Comparison of ENCODE assay signal across 13 mouse cellular contexts in genomic region chr1:76489681-76490492, GRCm38 (mm10).
DNase-seq lines count a peak whose midpoint lies in the region; ATAC-seq and TF ChIP-seq lines count a peak whose summit lies in the region.
"Had no signal": no experiment of that assay in that cellular context is flagged by ENCODE, and none has a peak within 500 bp of the region (broad histone marks: within the 10 kb centered on the region; RNA-seq: fewer than 3 reads in every experiment).

No protein-coding gene starts in this region.

- peak overlapping the region; percentile 28; the same call in 1 of the 2 replicates for H3K4me2 ChIP-seq in lung, embryonic 14.5 days
- no peak overlapping the region for H3K4me2 ChIP-seq in heart, postnatal 0 days (ENCODE audit: low read depth, low read length)
- peak overlapping the region; percentile 17; the same call in 1 of the 2 replicates for H3K4me2 ChIP-seq in midbrain, embryonic 16.5 days (ENCODE audit: low read length)

- intact Hi-C loops in left cerebral cortex, postnatal 14 days (cut with DNase I) = loop anchor here (10.0 kb wide), 1 partner anchor 615 kb away; no protein-coding TSS in a partner anchor

- no peaks in the 10 kb centered on the region for H3K4me1 ChIP-seq in lung, embryonic 14.5 days (ENCODE audit: insufficient read depth)
- peaks cover 24% of the 10 kb centered on the region for H3K4me1 ChIP-seq in heart, postnatal 0 days (ENCODE audit: control insufficient read depth, insufficient read depth)
- H3K4me1 ChIP-seq in midbrain, embryonic 16.5 days (ENCODE audit: control insufficient read depth, insufficient read depth, low read length) = peaks cover 26% of the 10 kb centered on the region

- WGBS in lung, embryonic 14.5 days = 39% methylated on average over 12 of the region's 12 CpGs
- 37% methylated on average over 12 of the region's 12 CpGs for WGBS in heart, postnatal 0 days
- 16% methylated on average over 12 of the region's 12 CpGs for WGBS in midbrain, embryonic 16.5 days

- no peak overlapping the region for H3K4me3 ChIP-seq in lung, embryonic 14.5 days (ENCODE audit: low read depth, low read length)
- no peak overlapping the region for H3K4me3 ChIP-seq in heart, postnatal 0 days (ENCODE audit: low read depth, low read length)
- H3K4me3 ChIP-seq in midbrain, embryonic 16.5 days (ENCODE audit: low read depth, low read length) = no peak overlapping the region
- H3K4me3 ChIP-seq: erythroblast, embryonic 14.5 days; myocyte had no signal

- no peaks in the 10 kb centered on the region for H3K27me3 ChIP-seq in lung, embryonic 14.5 days (ENCODE audit: insufficient read depth, low read length)
- no peaks in the 10 kb centered on the region for H3K27me3 ChIP-seq in heart, postnatal 0 days (ENCODE audit: control insufficient read depth, insufficient read depth, low read length)
- no peaks in the 10 kb centered on the region for H3K27me3 ChIP-seq in midbrain, embryonic 16.5 days (ENCODE audit: control insufficient read depth, insufficient read depth, low read depth, low read length)

- H3K27ac ChIP-seq in lung, embryonic 14.5 days (ENCODE audit: low read depth) = no peak overlapping the region
- no peak overlapping the region for H3K27ac ChIP-seq in heart, postnatal 0 days (ENCODE audit: low read depth)
- H3K27ac ChIP-seq in midbrain, embryonic 16.5 days (ENCODE audit: low read length) = peak overlapping the region; percentile 3; the same call in 1 of the 2 replicates

- no peak for TF ChIP-seq EP300 in heart, postnatal 0 days (IDR thresholded peaks at IDR 0.05; ENCODE audit: low read depth)

- H3K9me3 ChIP-seq in lung, embryonic 14.5 days (ENCODE audit: low read depth, low read length) = no peaks in the 10 kb centered on the region
- H3K9me3 ChIP-seq in heart, postnatal 0 days (replicated peaks; ENCODE audit: control insufficient read depth, low read length) = no peaks in the 10 kb centered on the region
- H3K9me3 ChIP-seq in midbrain, embryonic 16.5 days (replicated peaks; ENCODE audit: control insufficient read depth, low read length, poor library complexity, severe bottlenecking) = no peaks in the 10 kb centered on the region

- no peaks in the 10 kb centered on the region for H3K36me3 ChIP-seq in lung, embryonic 14.5 days (ENCODE audit: insufficient read depth)
- H3K36me3 ChIP-seq in heart, postnatal 0 days (replicated peaks; ENCODE audit: control insufficient read depth, insufficient read depth, low read length) = no peaks in the 10 kb centered on the region
- H3K36me3 ChIP-seq in midbrain, embryonic 16.5 days (ENCODE audit: control insufficient read depth, insufficient read depth, low read length) = no peaks in the 10 kb centered on the region
- H3K36me3 ChIP-seq: G1E had no signal

- TF ChIP-seq CTCF in lung, embryonic 14.5 days (IDR thresholded peaks at IDR 0.05; ENCODE audit: low read depth) = no peak
- peak; percentile 32; the same call in 1 of the 2 replicates for TF ChIP-seq CTCF in heart, postnatal 0 days (IDR thresholded peaks at IDR 0.05; ENCODE audit: low read depth)

- H3K9ac ChIP-seq in lung, embryonic 14.5 days = no peak overlapping the region
- no peak overlapping the region for H3K9ac ChIP-seq in heart, postnatal 0 days (replicated peaks; ENCODE audit: low read depth, low read length)
- H3K9ac ChIP-seq in midbrain, embryonic 16.5 days (ENCODE audit: low read depth, low read length) = no peak overlapping the region

- ATAC-seq in lung, embryonic 14.5 days (ENCODE audit: insufficient read depth) = no peak
- ATAC-seq in heart, postnatal 0 days (ENCODE audit: insufficient read depth, low read depth) = 0 out of 2 replicates have a peak, but pooled peaks have one; percentile 47
- peak; percentile 57; the same call in 1 of the 2 replicates for ATAC-seq in midbrain, embryonic 16.5 days

- DNase-seq in adrenal gland, postnatal 10 days = peak; percentile 1
- no peak for DNase-seq in adrenal gland, adult 2 months
- peak; percentile 18 for DNase-seq in lung, embryonic 14.5 days
- no peak for DNase-seq in lung, postnatal 25 days (ENCODE audit: low spot score)
- DNase-seq in heart, postnatal 0 days (ENCODE audit: low spot score) = peak; percentile 64
- DNase-seq in kidney, postnatal 4 days = no peak
- no peak for DNase-seq in left cerebral cortex, postnatal 14 days (ENCODE audit: low spot score in 2 of 2)
- DNase-seq: cerebellum, adult 11-12 months; thymus, postnatal 4 days had no signal

Comparison
In these comparisons a context has a peak if more than half of its experiments do, and no peak if none do; other contexts are left out.
1. DNase-seq: peak in adrenal gland, postnatal 10 days (single experiment), lung, embryonic 14.5 days (single experiment) and heart, postnatal 0 days (single experiment); none in adrenal gland, adult 2 months (single experiment), lung, postnatal 25 days (single experiment), kidney, postnatal 4 days (0 of 2) and left cerebral cortex, postnatal 14 days (0 of 2).